Mouse (Mus musculus) ES-Bruce4 (cell line): ENCODE measurements around the gene Agap1. TPM values are rescaled to one million over a fixed set of nuclear protein-coding genes. Genes with fewer than 3 reads are reported as not detected.

Experiments
- H3K27ac ChIP-seq: 2 replicates; pipeline ENCODE4 v1.5.1; 2012; ENCODE audit warnings: low read length, inconsistent platforms; ENCODE audit not compliant: insufficient read depth
- H3K27me3 ChIP-seq: 2 replicates; pipeline ENCODE4 v1.6.1; 2012; ENCODE audit warnings: mild to moderate bottlenecking, low read length, inconsistent platforms; ENCODE audit not compliant: control insufficient read depth, poor library complexity, insufficient read depth, severe bottlenecking
- H3K36me3 ChIP-seq: 2 replicates; pipeline ENCODE4 v1.6.1; 2012; ENCODE audit warnings: inconsistent platforms, mild to moderate bottlenecking, low read length, moderate library complexity; ENCODE audit not compliant: control insufficient read depth, poor library complexity, insufficient read depth, severe bottlenecking
- H3K4me1 ChIP-seq: one replicate; pipeline ENCODE4 v1.8.1; 2011; ENCODE audit warnings: low read length; ENCODE audit not compliant: control insufficient read depth, insufficient read depth
- H3K4me3 ChIP-seq: 2 replicates; pipeline ENCODE4 v1.5.1; 2011; ENCODE audit warnings: low read depth, mild to moderate bottlenecking, low read length
- H3K9ac ChIP-seq: 2 replicates; pipeline ENCODE4 v1.6.1; 2012; ENCODE audit warnings: low read depth, mild to moderate bottlenecking, inconsistent platforms; ENCODE audit not compliant: poor library complexity, severe bottlenecking
- H3K9me3 ChIP-seq: replicated peaks from 2 replicates; pipeline ENCODE4 v1.6.1; 2012; ENCODE audit warnings: mild to moderate bottlenecking, low read length, inconsistent platforms; ENCODE audit not compliant: control insufficient read depth, poor library complexity, insufficient read depth, severe bottlenecking
- CTCF ChIP-seq: IDR thresholded peaks from one replicate; pipeline ENCODE4 v1.8.1; 2011; ENCODE audit warnings: low read depth, low read length
- EP300 ChIP-seq: IDR thresholded peaks from 2 replicates; pipeline ENCODE4 v1.6.1; 2011; ENCODE audit warnings: low read depth, low read length; ENCODE audit not compliant: insufficient read depth
- POLR2A ChIP-seq: IDR thresholded peaks from one replicate; pipeline ENCODE4 v1.8.1; 2011; ENCODE audit warnings: low read length; ENCODE audit not compliant: insufficient read depth
- polyA plus RNA-seq: library from polyadenylated mRNA; stranded (reverse); fragments of >200 nt; gene quantifications from 2 replicates; pipeline ENCODE4 v1.2.4, GENCODE M21; 2011; ENCODE audit warnings: low read depth; ENCODE audit not compliant: missing spikeins, insufficient read depth, insufficient read length

Gene Agap1
- polyA plus RNA-seq, 1 experiment: 31.0 TPM

DNA sequence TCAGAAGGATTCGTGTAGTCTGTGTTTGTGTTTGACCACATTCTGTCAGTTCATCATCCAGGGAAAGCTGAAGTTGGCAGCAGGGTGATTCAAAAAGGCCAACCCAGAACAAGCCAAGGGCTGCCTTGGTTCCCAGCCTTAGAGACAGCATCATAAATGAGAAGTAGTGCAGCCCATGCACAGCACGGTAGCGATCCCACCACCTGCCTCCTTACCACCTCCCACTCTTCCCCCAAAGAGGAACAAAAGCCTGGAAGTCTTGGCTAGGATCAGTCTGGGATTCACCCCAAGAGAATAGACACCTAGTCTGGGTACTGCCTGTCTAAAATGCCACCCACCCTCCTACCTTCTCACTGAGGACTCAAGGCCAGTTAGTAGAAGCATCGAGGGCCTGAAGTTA, 390.9 kb downstream of the Agap1 start:
- H3K9me3 ChIP-seq: no peaks in the 10 kb centered on the region
- H3K27me3 ChIP-seq: no peaks in the 10 kb centered on the region
- H3K36me3 ChIP-seq: no peaks in the 10 kb centered on the region
- TF ChIP-seq POLR2A (no peak), EP300 (no peak), CTCF (no peak)
- H3K9ac ChIP-seq: no peak overlapping the region
- H3K4me1 ChIP-seq: no peaks in the 10 kb centered on the region
- H3K27ac ChIP-seq: no peak overlapping the region
- no peak overlapping the region for H3K4me3 ChIP-seq

DNA sequence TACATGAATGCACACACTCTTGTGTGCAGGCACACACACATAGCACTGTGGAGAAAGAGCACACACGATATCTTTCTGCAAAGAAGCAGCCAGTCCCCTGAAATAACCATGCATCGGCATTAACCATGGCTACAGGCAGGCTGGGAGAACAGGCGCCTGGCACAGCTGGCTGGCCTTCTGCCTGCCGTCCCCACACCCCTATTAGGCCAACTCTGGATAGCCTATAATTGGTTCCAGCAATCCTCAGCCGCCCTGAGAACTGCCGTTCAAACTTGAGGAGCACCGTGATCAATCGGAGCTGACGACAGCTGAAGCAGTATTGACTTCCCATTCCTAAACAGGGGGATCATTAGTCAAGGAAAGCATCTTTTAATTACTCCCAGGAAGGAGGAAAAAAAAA, 391.5 kb downstream of the Agap1 start:
- no peaks in the 10 kb centered on the region for H3K9me3 ChIP-seq
- no peak for TF ChIP-seq CTCF
- TF ChIP-seq POLR2A: no peak
- no peak for TF ChIP-seq EP300
- no peaks in the 10 kb centered on the region for H3K27me3 ChIP-seq
- H3K36me3 ChIP-seq: no peaks in the 10 kb centered on the region
- H3K4me1 ChIP-seq: no peaks in the 10 kb centered on the region
- H3K27ac ChIP-seq: no peak overlapping the region
- H3K4me3 ChIP-seq: no peak overlapping the region
- H3K9ac ChIP-seq: no peak overlapping the region

DNA sequence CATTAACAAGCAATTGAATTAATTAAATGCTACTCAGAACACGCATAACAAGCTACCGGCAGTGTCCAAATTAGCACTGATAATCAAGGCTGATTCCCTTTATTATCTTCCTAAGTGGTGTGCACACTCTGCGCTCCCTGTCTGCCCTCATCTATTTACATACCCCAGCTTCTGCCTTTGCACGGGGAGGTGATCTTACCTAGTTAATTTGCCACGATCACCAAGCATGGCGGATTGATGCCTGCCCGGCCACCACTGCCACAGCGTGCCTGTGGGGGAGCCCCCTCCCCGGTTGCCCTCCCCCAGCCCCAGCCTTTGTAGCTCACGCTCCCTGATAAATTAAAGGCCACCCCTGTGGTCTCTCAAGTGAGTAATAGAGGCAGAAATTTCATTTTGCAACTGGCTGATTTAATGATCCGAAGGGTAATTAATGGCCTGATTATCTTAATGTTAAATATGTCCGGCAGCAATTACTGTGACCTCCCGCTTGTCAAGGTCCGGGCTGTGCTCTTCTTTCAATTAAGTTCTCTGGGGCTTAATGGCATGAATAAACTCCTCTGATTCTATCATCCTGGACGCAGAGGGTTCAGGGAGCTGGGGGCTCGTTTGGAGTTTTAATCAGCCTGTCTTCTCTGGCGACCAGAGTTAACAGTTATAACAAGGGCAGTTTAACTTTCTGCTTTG, 393.9 kb downstream of the Agap1 start:
- Histone ChIP-seq H3K36me3 (no peaks in the 10 kb centered on the region), H3K9ac (no peak overlapping the region), H3K4me3 (no peak overlapping the region), H3K9me3 (no peaks in the 10 kb centered on the region), H3K27ac (no peak overlapping the region), H3K4me1 (no peaks in the 10 kb centered on the region), H3K27me3 (no peaks in the 10 kb centered on the region)
- TF ChIP-seq CTCF (no peak), POLR2A (no peak), EP300 (no peak)

DNA sequence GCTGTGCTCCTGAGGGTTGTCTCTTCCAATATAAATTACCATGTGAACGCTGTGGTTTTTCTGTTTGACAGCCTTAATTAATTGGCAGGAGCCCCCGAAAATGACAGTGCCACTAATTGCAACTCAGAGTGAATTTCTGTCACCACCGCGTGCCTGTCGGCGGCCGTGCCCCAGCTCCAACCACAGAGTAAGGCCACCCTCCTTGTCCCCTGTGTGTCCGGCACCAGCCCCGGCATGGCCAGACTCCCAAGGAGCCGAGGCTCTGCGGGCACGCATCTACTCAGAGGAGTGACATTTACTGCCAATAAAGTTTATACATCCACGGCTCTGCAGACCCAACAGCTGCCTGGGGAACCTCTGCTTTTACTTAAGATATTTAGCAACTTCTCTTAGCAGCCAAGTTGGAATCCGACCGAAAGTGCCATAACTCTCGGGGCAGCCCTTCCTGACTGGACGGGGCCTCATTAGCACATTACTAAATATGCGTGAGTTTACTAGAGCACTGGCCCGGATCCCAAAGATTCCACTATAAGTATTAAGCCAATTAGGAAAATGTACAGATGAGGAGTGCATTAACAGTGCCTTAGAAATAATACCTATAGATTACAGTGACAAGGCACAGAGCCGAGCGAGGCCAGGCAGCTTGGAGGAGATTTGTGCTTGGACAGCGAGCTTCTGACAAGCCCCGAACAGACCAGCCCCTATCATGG, 394.7 kb downstream of the Agap1 start:
- TF ChIP-seq EP300: no peak
- no peak for TF ChIP-seq CTCF
- TF ChIP-seq POLR2A: no peak
- no peak overlapping the region for H3K9ac ChIP-seq
- H3K27me3 ChIP-seq: no peaks in the 10 kb centered on the region
- no peaks in the 10 kb centered on the region for H3K4me1 ChIP-seq
- no peak overlapping the region for H3K4me3 ChIP-seq
- H3K36me3 ChIP-seq: no peaks in the 10 kb centered on the region
- H3K9me3 ChIP-seq: no peaks in the 10 kb centered on the region
- no peak overlapping the region for H3K27ac ChIP-seq

DNA sequence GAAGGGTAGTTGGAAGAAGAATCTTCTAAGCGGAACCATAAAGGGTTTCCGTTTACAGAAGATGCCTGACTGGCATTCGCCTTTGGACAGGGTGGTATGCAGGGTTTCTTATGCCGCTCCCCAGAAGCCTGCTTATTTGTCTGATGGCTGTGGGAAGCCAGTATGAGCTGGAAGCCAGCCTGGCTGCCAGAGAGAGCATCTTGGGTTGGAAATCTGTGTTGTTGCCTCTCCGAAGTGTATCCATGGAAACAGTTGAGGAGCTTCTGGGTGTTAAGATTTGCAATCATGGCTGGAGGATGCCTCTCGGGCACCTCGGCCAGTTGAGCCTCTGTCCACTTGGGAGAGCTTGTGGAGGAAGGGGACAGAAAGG, 395.2 kb downstream of the Agap1 start:
- TF ChIP-seq POLR2A (no peak), EP300 (no peak), CTCF (no peak)
- no peaks in the 10 kb centered on the region for H3K27me3 ChIP-seq
- H3K27ac ChIP-seq: no peak overlapping the region
- no peak overlapping the region for H3K9ac ChIP-seq
- no peaks in the 10 kb centered on the region for H3K9me3 ChIP-seq
- H3K4me1 ChIP-seq: no peaks in the 10 kb centered on the region
- H3K36me3 ChIP-seq: no peaks in the 10 kb centered on the region
- no peak overlapping the region for H3K4me3 ChIP-seq
